Mouse (Mus musculus) midbrain, embryonic 13.5 days (tissue): ENCODE data around the gene Map2. TPM values are rescaled to one million over a fixed set of nuclear protein-coding genes. Genes with fewer than 3 reads are reported as not detected.

ENCODE experiments used
- ATAC-seq: fragments of 200-750 bp; cut with Nextera tagmentation; 2 replicates; pipeline ENCODE4 v1.8.0; 2017; ENCODE audit warnings: mild to moderate bottlenecking, moderate TSS enrichment, moderate library complexity
- H3K27ac ChIP-seq: fragments of 300-500 bp; sonication (generic); 2 replicates; pipeline ENCODE4 v1.5.1; 2015; ENCODE audit warnings: inconsistent platforms, mild to moderate bottlenecking, moderate library complexity
- H3K27me3 ChIP-seq: fragments of 300-500 bp; sonication (generic); 2 replicates; pipeline ENCODE4 v1.6.1; 2015; ENCODE audit warnings: mild to moderate bottlenecking, inconsistent platforms
- H3K36me3 ChIP-seq: fragments of 300-500 bp; sonication (generic); 2 replicates; pipeline ENCODE4 v1.6.1; 2015; ENCODE audit warnings: mild to moderate bottlenecking, inconsistent platforms
- H3K4me1 ChIP-seq: fragments of 300-500 bp; sonication (generic); replicated peaks from 2 replicates; pipeline ENCODE4 v1.6.1; 2015; ENCODE audit warnings: inconsistent platforms
- H3K4me2 ChIP-seq: fragments of 300-500 bp; sonication (generic); replicated peaks from 2 replicates; pipeline ENCODE4 v1.6.1; 2015; ENCODE audit warnings: moderate library complexity, mild to moderate bottlenecking, inconsistent platforms
- H3K4me3 ChIP-seq: fragments of 300-500 bp; sonication (generic); replicated peaks from 2 replicates; pipeline ENCODE4 v1.5.1; 2015; ENCODE audit warnings: mild to moderate bottlenecking, inconsistent platforms
- H3K9ac ChIP-seq: fragments of 300-500 bp; sonication (generic); replicated peaks from 2 replicates; pipeline ENCODE4 v1.6.1; 2015; ENCODE audit warnings: mild to moderate bottlenecking, inconsistent platforms
- H3K9me3 ChIP-seq: fragments of 300-500 bp; sonication (generic); 2 replicates; pipeline ENCODE4 v1.6.1; 2016; ENCODE audit warnings: mild to moderate bottlenecking, inconsistent platforms
- WGBS: fragments of 180-500 bp; shearing (Covaris S2); methylation state at CpG from one replicate; pipeline ENCODE4 v1.1.7; 2015; 5-methylcytosine and 5-hydroxymethylcytosine counted together
- polyA plus RNA-seq: library from polyadenylated mRNA; unstranded; fragments of >200 nt; fragmentation: Nextera tagmentation; extraction: Ambion mirVana; gene quantifications from 2 replicates; pipeline ENCODE4 v1.2.1, GENCODE M21; 2015

Gene Map2
- polyA plus RNA-seq, 1 experiment from 2014 or later: 458 TPM

DNA sequence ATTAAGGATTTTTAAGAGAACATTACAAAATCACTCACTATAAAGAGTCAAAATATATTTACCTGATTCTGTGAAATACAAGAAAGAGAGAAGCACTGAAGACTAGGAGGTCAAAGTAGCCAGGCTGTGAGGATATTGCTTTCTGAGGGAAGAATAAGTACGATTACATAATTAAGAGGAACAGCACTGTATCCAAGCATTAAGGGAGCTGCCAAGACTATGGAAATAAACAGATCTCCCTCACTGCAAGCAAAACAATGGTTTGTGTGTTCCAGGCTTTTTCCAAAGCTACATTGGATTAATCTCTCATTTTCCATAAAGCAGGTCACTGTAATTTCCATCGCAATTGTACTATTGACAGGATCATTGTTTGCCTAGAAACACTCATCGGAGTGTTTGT is 307.7 kb downstream of the Map2 start:
- Histone ChIP-seq H3K27me3 (no peaks in the 10 kb centered on the region), H3K9me3 (no peaks in the 10 kb centered on the region), H3K4me1 (no peaks in the 10 kb centered on the region), H3K4me3 (no peak overlapping the region), H3K27ac (no peak overlapping the region), H3K9ac (no peak overlapping the region), H3K36me3 (no peaks in the 10 kb centered on the region), H3K4me2 (no peak overlapping the region)
- ATAC-seq: no peak
- WGBS: 86% methylated on average over 3 of the region's 3 CpGs

Other genes with a start within 250 kb of the Map2 start
- not detected in 2 replicates for gene Crygf, start 248.8 kb upstream of the Map2 start, polyA plus RNA-seq